Mouse (Mus musculus) heart, postnatal 0 days (tissue): ENCODE results near the gene Ablim1. TPM values are rescaled to one million over a fixed set of nuclear protein-coding genes. Genes with fewer than 3 reads are reported as not detected.

Source experiments
- ATAC-seq: fragments of 200-750 bp; cut with Nextera tagmentation; 2 replicates; pipeline ENCODE4 v1.8.0; 2017; ENCODE audit warnings: low read depth, moderate number of reproducible peaks, moderate library complexity; ENCODE audit not compliant: insufficient read depth
- DNase-seq: peaks from one replicate; pipeline ENCODE4 v3.0.0-alpha.2; 2016; ENCODE audit warnings: low spot score
- H3K27ac ChIP-seq: fragments of 300-500 bp; sonication (generic); 2 replicates; pipeline ENCODE4 v1.5.1; 2014; ENCODE audit warnings: low read depth, mild to moderate bottlenecking
- H3K27me3 ChIP-seq: fragments of 300-500 bp; sonication (generic); 2 replicates; pipeline ENCODE4 v1.6.1; 2014; ENCODE audit warnings: low read length, mixed read lengths; ENCODE audit not compliant: control insufficient read depth, insufficient read depth
- H3K36me3 ChIP-seq: fragments of 300-500 bp; sonication (generic); replicated peaks from 2 replicates; pipeline ENCODE4 v1.6.1; 2014; ENCODE audit warnings: low read length, mixed read lengths; ENCODE audit not compliant: control insufficient read depth, insufficient read depth
- H3K4me1 ChIP-seq: fragments of 300-500 bp; sonication (generic); 2 replicates; pipeline ENCODE4 v1.6.1; 2014; ENCODE audit warnings: antibody characterized with exemption; ENCODE audit not compliant: control insufficient read depth, insufficient read depth
- H3K4me2 ChIP-seq: fragments of 300-500 bp; sonication (generic); 2 replicates; pipeline ENCODE4 v1.6.1; 2014; ENCODE audit warnings: low read depth, mild to moderate bottlenecking, low read length, moderate library complexity
- H3K4me3 ChIP-seq: fragments of 300-500 bp; sonication (generic); 2 replicates; pipeline ENCODE4 v1.5.1; 2014; ENCODE audit warnings: low read depth, low read length
- H3K9ac ChIP-seq: fragments of 300-500 bp; sonication (generic); replicated peaks from 2 replicates; pipeline ENCODE4 v1.6.1; 2014; ENCODE audit warnings: low read depth, low read length, mixed read lengths
- H3K9me3 ChIP-seq: fragments of 300-500 bp; sonication (generic); replicated peaks from 2 replicates; pipeline ENCODE4 v1.6.1; 2016; ENCODE audit warnings: low read length; ENCODE audit not compliant: control insufficient read depth
- CTCF ChIP-seq: IDR thresholded peaks from 2 replicates; pipeline ENCODE4 v1.5.1; 2016; ENCODE audit warnings: antibody characterized with exemption, control low read depth, low read depth
- EP300 ChIP-seq: IDR thresholded peaks from 2 replicates; pipeline ENCODE4 v1.6.1; 2016; ENCODE audit warnings: antibody characterized with exemption, low read depth
- whole genome bisulfite sequencing: fragments of 180-500 bp; shearing (Covaris S2); extraction: QIAGEN DNeasy Blood & Tissue Kit; methylation state at CpG from one replicate; pipeline ENCODE4 v1.1.7; 2014; 5-methylcytosine and 5-hydroxymethylcytosine counted together
- polyA plus RNA-seq: library from polyadenylated mRNA; unstranded; fragments of >200 nt; fragmentation: Nextera tagmentation; extraction: Ambion mirVana; gene quantifications from 2 replicates; pipeline ENCODE4 v1.2.1, GENCODE M21; 2015
- total RNA-seq: library from RNA; depleted of rRNA; stranded (reverse); fragments of >200 nt; gene quantifications from 2 replicates; pipeline ENCODE4 v1.2.3, GENCODE M21; 2014; ENCODE audit warnings: low replicate concordance

The Ablim1 gene
- total and polyA plus RNA-seq, 2 experiments from 2014 or later, result 106 to 235 TPM

GRCm38 (mm10) chr19:57354715-57355114 lies 40.0 kb upstream of the Ablim1 start:
- Histone ChIP-seq H3K27me3 (no peaks in the 10 kb centered on the region), H3K27ac (peak overlapping the region; percentile 84), H3K4me3 (no peak overlapping the region), H3K36me3 (no peaks in the 10 kb centered on the region), H3K4me1 (peaks cover 9% of the 10 kb centered on the region), H3K9me3 (no peaks in the 10 kb centered on the region), H3K9ac (no peak overlapping the region), H3K4me2 (no peak overlapping the region)
- TF ChIP-seq CTCF, result no peak
- TF ChIP-seq EP300, result no peak
- DNase-seq (no peak), ATAC-seq (no peak)
- 64% methylated on average over 6 of the region's 6 CpGs for WGBS

GRCm38 (mm10) chr19:57354050-57354449 lies 39.3 kb upstream of the Ablim1 start:
- WGBS, result 89% methylated on average over 11 of the region's 11 CpGs
- Histone ChIP-seq H3K4me1 (peaks cover 4% of the 10 kb centered on the region), H3K27me3 (no peaks in the 10 kb centered on the region), H3K27ac (no peak overlapping the region), H3K4me3 (no peak overlapping the region), H3K36me3 (no peaks in the 10 kb centered on the region), H3K9ac (no peak overlapping the region), H3K4me2 (no peak overlapping the region), H3K9me3 (no peaks in the 10 kb centered on the region)
- DNase-seq, result no peak
- ATAC-seq, result no peak
- TF ChIP-seq CTCF, result no peak
- no peak for TF ChIP-seq EP300

GRCm38 (mm10) chr19:57353228-57353627 lies 38.5 kb upstream of the Ablim1 start:
- Histone ChIP-seq H3K9me3 (no peaks in the 10 kb centered on the region), H3K27me3 (no peaks in the 10 kb centered on the region), H3K36me3 (no peaks in the 10 kb centered on the region), H3K4me1 (peaks cover 3% of the 10 kb centered on the region; the same call in 1 of the 2 replicates), H3K27ac (no peak overlapping the region), H3K4me2 (no peak overlapping the region), H3K9ac (no peak overlapping the region), H3K4me3 (no peak overlapping the region)
- 86% methylated on average over 10 of the region's 10 CpGs for WGBS
- ATAC-seq, result no peak
- TF ChIP-seq CTCF (no peak), EP300 (no peak)
- no peak for DNase-seq

GRCm38 (mm10) chr19:57352337-57352935 lies 37.7 kb upstream of the Ablim1 start:
- H3K27ac ChIP-seq, result no peak overlapping the region

GRCm38 (mm10) chr19:57349096-57349495 lies 34.4 kb upstream of the Ablim1 start:
- Histone ChIP-seq H3K4me2 (no peak overlapping the region), H3K4me1 (no peaks in the 10 kb centered on the region), H3K36me3 (no peaks in the 10 kb centered on the region), H3K9me3 (no peaks in the 10 kb centered on the region; the same call in 1 of the 2 replicates), H3K27me3 (no peaks in the 10 kb centered on the region), H3K9ac (no peak overlapping the region), H3K27ac (no peak overlapping the region), H3K4me3 (no peak overlapping the region)
- no peak for DNase-seq
- ATAC-seq, result no peak
- TF ChIP-seq CTCF (no peak), EP300 (no peak)

More at GRCm38 (mm10) chr19:57352337-57352935, 37.7 kb upstream of the Ablim1 start:
- DNase-seq (no peak), ATAC-seq (no peak)
- 71% methylated on average over 12 of the region's 12 CpGs for WGBS
- Histone ChIP-seq H3K9me3 (no peaks in the 10 kb centered on the region; the same call in 1 of the 2 replicates), H3K27me3 (no peaks in the 10 kb centered on the region), H3K4me3 (no peak overlapping the region), H3K36me3 (no peaks in the 10 kb centered on the region), H3K9ac (no peak overlapping the region), H3K4me1 (peaks cover 3% of the 10 kb centered on the region; the same call in 1 of the 2 replicates), H3K4me2 (no peak overlapping the region)
- TF ChIP-seq EP300, result no peak

- DNase-seq, result no peak
- 38% methylated on average over 1 of the region's 1 CpGs for WGBS
- H3K4me1 ChIP-seq, result no peaks in the 10 kb centered on the region
Measured at GRCm38 (mm10) chr19:57344678-57345077, 30.0 kb upstream of the Ablim1 start.

More at GRCm38 (mm10) chr19:57344678-57345077, 30.0 kb upstream of the Ablim1 start:
- Histone ChIP-seq H3K4me3 (no peak overlapping the region), H3K27ac (no peak overlapping the region), H3K9me3 (no peaks in the 10 kb centered on the region; the same call in 1 of the 2 replicates), H3K27me3 (no peaks in the 10 kb centered on the region), H3K4me2 (no peak overlapping the region), H3K36me3 (no peaks in the 10 kb centered on the region), H3K9ac (no peak overlapping the region)
- ATAC-seq, result no peak
- no peak for TF ChIP-seq EP300
- TF ChIP-seq CTCF, result no peak
